Mouse (Mus musculus) bone marrow macrophage, adult 2 months (primary cell): Measurements from ENCODE around the gene Tesmin.

ENCODE experiments used
- CTCF ChIP-seq: IDR thresholded peaks from 2 replicates; pipeline ENCODE4 v1.5.1; 2012; ENCODE audit warnings: low read depth, mild to moderate bottlenecking, low read length, moderate library complexity
- POLR2A ChIP-seq: IDR thresholded peaks from 2 replicates; pipeline ENCODE4 v1.6.1; 2012; ENCODE audit warnings: mild to moderate bottlenecking, low read depth, low read length, borderline replicate concordance

- TF ChIP-seq CTCF (no peak), POLR2A (no peak)
These were observed 47.2 kb downstream of the Tesmin start for GRCm38 (mm10) chr19:3435824-3436223.
